Mouse (Mus musculus): ENCODE measurements around the gene Otub1.

The Otub1 gene

DNA sequence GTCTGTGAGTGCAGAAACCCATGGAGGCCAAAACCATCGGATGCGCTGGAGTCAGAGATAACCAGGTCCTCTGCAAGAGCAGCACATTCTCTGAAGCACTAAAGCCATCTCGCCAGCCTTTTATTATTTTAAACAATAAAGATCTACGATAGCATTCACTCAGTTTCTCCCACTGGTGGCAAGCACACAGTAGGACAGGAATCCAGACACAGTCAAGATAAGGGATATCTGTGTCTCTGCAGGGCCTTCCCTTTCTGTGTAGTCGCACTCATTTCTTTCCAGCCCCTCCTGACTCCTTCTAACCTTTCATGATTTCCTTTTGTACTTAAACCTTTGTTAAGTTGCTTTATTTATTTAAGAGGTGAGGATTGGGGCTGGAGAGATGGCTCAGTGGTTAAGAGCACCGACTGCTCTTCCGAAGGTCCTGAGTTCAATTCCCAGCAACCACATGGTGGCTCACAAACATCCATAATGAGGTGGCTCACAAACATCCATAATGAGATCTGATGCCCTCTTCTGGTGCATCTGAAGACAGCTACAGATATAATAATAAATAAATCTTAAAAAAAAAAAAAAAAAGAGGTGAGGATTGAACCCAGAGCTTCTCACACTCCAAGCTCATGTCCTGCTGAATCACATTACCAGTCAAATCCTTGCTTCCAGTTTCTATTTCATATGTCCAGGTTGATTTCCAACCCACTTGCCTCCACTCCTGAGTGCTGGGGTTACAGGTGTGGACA is 4.0 kb upstream of the Otub1 start:
- DNase-seq (ENCODE audit: low spot score) = no peak

DNA sequence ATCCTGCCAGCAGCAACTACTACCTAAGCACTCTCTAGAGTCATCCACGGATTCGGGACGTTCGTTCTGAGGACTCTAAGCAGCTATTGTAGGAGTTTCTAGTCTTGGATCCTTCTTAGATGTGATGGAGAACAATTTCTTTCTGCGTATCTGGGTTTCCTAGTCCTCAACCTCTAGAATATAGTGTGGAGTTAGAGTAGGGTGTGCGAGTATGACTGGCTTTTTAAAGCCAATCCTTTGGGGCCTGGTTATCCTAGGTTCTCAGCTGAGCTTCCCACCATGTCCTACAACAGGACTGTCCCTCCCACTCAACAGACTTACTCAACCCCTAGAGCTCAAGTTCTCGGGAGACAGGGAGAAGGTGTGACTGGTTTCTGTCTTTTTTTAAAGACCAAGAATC is 790 bp downstream of the Otub1 start:
- DNase-seq (ENCODE audit: low spot score) = no peak

DNA sequence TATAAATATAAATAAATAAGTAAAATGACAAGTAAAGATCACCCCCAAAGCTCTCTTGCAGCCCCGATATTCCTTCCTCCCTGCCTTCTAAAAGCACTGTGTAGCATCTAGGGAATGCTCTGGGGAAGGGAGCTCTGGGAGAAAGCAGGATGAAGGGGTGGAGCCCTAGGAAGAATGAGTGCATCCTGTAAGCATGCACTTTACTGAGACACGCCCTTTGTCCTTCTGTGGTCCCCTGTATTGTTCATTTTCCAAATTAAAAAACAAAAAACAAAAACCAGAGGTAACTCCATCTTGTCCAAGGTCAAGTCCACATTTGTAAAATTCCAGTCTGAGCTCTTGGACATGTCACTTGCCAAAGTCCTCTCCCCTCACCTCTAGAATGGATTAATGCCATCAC is 1.2 kb downstream of the Otub1 start:
- no peak for DNase-seq (ENCODE audit: low spot score)

DNA sequence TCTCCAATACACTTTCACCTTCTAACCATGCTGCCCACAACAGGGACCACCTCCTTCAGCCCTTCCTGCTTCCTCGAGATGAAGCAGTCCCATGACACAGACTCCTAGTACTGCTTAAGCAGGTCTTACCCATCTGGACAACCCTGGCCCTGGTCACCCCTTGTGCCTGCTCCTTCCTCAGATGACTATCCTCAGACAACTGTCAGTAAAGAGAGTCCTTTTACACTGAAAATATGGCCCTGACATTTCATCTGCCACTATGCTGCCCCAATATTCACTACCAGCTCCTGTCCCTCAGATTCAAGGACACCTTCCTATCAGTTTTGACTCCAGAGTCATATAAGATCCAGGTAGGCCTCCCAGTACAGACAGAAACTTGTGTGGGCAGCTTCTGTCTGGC is 5.7 kb downstream of the Otub1 start:
- no peak for DNase-seq (ENCODE audit: low spot score)

DNA sequence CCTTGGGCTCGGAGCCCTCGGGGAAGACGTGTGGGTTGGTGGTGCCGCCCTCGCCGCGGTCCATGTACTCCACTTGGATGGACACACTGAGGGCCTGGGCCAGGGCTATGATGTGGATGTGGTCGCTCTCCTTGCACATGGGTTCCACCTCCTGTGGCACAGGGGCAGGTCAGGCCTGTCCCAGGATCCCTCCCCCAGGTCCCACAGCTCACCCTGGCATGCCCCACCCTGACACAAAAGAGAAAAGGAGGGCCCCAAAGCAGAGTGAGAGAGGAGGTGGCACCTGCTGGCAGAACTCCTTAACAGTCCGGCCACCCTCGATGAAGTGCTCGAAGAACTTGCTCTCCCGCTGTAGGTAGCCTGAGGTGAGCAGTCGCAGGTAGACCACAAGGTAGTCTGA is 7.0 kb downstream of the Otub1 start:
- DNase-seq (ENCODE audit: low spot score) = no peak

DNA sequence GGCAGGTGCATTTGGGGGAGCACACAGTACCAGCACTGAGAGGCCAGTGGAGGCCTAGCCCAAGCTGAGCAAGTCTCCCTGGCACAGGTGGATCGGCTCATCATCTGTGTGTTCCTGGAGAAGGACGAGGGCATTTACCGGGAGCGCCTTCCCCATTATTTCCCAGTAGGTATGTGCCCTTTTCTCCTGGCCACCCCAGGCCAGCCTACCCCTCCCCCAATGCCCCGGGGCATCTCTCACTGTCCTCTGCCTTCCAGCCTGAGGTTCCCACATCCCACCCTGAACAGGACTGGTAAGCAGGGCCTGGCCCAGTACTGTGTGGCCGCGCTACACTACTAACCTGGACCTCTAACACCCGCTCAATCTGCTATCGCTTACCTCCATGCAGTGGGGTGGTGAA is 8.7 kb downstream of the Otub1 start:
- DNase-seq (ENCODE audit: low spot score) = no peak

DNA sequence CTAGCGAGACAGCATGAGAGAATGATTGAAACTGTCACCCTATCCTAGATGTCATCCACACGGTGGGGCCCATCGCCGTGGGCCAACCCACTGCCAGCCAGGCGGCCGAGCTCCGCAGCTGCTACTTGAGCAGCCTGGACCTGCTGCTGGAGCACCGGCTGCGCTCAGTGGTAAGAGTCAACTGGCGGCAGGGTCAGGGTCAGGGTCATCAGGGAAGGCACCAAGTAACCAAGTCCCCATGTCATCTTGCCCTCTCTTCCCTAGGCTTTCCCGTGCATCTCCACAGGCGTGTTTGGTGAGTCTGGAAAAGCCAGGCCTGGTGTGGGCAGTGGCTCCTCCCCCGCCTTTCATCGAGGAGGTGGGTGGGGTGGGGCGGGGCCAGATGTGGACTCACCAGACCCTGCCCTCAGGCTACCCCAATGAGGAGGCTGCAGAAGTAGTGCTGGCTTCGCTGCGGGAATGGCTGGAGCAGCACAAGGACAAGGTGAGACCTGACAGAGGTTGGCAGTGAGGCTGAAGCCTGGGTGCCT is 9.3 kb downstream of the Otub1 start:
- no peak for DNase-seq (ENCODE audit: low spot score)

DNA sequence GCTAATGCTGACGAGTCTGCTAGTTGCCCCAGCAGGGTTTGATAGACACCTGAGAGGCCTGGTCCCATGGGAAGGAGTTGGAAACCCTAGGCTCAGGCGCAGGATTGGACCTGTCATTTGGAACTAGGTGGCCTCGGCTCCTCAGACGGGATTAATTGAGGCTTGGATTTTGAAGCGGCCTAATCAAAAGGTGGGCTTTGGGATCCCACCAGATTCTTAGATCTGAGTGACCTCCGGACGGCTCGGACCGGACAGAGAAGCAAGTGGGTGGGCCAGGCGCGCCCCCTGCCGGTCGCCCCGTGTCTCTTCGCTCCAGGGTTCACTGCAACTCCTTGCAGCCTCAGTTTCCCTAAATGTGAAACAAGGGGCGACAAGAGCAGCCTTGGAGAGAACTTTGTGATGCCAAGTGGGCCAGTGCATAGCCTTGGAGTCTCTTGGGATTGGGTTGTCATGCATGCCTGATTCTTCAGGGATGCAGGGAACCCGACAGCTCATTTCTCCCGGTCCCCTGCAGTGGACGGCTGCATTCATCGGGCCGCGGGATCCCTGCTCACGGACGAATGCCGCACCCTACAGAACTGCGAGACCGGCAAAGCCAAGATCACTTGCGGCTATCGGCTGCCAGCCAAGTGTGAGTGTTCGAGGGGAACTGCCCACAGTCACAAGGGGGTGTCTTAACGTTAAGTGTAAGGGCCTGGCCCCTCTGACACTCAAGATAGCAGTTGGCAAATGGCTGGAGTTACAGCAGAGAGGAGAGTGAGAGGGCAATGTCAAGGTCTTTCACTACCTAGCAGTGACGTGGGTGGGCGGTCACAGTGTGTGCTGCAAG is 10.0 kb downstream of the Otub1 start:
- no peak for DNase-seq (ENCODE audit: low spot score)

DNA sequence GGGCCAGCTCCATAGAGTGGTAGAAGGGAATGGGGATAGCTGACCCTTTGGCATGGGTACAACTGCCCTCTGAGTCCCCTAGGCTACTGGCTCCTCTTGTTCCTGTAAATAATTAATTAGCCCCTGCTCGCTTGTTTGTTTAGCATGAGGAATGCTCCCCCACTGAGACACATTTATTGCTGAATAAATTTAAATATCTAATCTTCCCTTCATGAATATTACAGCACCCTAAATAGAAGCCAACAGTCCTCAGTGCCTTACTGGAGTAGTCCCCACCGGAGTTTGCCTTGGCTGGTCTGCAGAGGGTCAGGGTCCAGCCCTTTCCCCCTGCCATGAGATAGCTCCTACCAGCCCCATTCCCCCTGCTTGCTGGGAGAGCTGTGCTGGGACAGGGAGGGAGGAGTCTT is 13.6 kb downstream of the Otub1 start:
- no peak for DNase-seq (ENCODE audit: low spot score)

DNA sequence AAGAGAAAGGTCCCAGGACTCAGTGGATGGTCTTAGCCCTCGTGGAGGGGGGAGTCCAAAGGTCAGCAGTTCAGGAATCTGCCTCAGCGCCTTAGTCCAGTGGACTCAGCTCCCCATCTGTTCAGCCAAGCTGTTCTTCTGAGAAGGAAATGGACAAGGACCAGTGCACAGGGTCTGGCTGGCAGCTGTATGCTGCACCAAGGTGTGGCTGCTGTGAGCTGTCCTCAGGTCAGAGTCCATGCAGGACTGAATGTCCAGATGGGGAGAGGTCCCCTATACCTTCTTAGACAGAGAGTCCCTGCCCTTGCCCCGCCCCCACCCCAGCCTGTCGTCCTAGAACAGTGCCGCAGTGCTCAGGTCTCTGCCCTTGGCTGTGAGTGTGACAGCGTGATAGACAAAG is 14.5 kb downstream of the Otub1 start:
- no peak for DNase-seq (ENCODE audit: low spot score)

DNA sequence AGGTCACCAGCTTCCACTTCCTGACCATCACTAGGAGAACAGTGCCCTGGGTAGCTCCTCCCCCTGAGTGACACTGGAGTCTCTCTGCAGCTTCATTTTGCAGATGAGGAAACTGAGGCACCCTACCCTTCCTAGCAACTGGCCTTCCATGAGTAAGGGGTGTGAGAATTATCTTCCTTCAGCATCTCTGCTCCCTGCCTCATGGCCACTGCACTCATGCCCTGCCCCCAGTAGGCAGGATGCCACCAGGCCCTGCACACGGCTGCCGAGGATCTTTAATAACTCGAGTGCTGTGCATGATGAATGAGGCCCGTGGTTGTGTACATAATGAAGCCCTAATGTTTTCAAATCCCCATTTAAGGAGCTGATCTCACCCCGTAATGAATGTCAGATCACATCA is 15.1 kb downstream of the Otub1 start:
- DNase-seq (ENCODE audit: low spot score) = no peak

DNA sequence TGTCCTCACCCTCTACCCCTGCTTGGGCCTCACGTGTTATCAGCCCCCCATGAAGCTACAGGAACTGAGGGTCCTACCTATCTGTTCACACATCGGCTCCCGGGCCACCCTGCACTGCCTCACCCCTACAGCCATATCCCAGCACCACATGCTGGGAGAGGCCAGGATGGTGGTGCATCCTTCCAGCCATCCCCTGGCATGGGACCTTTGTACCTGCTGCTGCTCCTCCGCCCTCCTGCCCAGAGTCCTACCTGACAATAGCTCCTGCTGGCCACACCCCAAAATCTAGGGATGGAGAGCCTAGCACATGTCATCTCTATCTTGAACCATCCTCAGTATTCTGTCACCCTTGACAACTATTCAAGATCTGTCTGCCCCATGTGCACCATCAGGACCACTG is 17.1 kb downstream of the Otub1 start:
- DNase-seq (ENCODE audit: low spot score) = no peak

DNA sequence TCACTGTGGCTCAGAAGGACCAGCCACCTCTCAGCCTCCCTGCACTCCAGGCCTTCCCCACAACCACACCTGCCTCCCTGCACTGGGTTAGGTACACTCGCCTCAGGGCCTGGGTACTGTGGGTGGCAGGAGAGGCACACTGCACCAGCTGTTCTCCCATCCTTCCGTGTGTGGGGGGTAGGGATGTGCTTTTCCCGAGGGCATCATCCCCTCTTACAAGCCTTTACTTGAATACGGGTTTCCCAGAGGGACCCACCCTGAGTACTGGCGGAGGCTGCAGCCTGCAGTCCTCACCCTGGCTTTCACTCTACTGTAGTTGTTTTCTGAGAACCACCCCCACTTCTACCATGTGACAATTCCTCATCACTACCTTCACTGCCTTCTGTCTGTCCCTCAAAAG is 19.0 kb downstream of the Otub1 start:
- DNase-seq (ENCODE audit: low spot score) = no peak

DNA sequence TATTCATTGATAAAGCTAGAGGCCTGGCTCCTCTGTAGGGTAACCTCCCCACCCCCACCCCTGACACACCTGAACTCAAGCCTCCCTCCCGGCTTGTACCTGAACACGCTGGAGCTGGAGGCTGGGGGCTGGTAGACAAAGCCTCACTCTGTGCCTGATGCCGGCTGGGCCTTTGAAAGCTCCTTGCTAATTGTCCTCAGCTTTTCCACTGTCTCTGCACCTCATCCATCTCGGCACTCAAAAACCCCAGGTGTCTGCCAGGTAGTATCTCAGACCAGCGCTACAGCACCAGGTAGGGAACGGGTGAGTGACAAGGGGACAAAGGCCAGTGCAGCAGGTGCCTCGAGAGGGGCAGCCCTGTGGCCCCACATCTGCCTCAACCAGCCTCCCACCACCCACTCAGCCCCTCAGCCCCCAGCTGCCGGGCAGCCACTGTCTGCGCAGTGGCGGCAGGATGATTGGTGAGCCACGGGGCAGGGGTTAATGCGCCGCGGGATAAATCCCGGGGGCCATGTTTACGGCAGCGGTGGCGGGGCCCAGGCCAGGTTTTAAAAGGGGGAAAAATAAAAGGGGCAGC is 20.3 kb downstream of the Otub1 start:
- no peak for DNase-seq (ENCODE audit: low spot score)

DNA sequence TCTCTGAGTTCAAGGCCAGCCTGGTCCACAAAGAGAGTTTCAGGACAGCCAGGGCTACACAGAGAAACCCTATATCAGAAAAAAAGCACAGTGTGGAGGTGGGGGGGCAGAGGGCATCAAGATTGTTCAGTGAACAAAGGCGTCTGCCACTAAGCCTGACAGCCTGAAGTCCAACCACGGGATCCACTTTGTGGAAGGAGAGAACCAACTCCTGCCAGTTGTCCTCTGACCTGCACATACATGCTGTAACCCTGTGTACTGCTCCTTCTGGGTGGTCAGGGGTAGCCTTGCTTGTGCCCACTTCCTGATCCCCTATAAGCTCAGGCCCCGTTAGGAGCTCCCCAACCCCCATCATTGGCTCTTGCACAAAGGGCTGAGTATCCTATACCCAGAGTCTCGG is 21.1 kb downstream of the Otub1 start:
- no peak for DNase-seq (ENCODE audit: low spot score)

DNA sequence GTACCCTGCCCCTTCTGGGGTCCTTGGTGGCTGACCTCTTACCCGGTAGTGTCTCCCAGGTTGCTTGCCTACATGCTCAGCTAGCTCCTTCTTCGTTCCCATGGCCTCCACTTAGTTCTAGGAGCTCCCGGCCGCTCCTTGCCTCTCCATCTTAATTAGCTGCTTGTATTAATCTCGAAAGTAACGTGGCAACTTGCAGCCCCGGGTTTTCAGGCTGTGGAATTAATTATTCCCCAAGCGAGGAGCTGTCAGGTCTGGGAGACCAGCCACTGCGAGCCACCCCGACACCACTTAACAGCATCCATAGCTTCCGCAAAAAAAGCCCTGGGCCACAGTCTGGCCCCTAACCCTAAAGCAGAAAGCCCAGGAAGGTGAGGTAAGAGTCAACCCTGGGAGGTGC is 22.7 kb downstream of the Otub1 start:
- DNase-seq (ENCODE audit: low spot score) = no peak

DNA sequence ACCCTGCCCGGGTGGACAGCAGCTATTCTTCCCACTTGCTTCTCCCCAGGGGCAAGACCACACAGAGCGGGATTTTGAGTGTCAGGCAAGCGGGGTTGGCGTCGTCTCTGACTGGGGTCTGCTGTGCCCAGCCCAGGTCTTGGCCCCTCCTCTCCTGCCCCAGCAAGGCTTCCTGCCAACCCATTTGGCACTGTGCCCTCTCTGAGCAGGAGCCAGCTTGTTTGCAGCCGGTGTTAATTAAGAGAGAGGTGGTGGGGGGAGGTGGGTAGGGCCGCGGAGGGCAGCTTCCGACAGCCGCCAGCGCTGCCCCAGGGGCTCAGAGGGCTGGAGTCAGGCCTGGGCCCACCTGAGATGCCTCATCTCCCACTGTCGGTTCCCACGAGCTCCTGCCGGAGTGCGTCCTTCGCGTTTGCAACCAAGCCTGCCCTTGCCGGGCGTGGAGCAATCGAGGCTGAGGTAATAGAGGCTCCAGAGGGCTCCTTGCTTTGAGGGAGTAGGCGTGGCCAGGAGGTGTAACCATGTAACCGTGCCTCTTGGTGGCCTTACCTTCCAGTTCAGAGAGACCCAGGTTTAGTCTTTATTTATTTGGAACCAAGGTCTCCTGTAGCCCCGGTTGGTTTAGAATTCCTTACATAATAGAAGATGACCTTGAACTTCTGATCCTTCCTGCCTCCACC is 23.7 kb downstream of the Otub1 start:
- DNase-seq (ENCODE audit: low spot score) = peak; percentile 22

DNA sequence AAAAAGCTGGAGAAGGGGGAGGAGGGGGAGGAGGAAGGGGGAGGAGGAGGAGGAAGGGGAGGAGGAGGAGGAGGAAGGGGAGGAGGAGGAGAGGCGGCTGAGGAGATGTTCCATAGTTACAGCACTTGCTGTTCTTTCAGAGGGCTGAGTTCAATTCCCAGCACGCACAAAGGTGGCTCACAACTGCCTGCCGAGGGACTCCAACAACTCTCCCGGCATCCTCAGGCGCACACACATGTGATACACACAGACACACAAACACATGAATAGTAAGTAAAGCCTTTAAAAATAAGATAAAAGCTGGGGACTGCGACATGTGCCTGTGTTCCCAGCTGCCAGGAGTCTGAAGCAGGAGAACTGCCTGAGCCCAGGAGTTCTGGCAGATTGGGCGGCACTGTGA is 24.6 kb downstream of the Otub1 start:
- DNase-seq (ENCODE audit: low spot score) = no peak

DNA sequence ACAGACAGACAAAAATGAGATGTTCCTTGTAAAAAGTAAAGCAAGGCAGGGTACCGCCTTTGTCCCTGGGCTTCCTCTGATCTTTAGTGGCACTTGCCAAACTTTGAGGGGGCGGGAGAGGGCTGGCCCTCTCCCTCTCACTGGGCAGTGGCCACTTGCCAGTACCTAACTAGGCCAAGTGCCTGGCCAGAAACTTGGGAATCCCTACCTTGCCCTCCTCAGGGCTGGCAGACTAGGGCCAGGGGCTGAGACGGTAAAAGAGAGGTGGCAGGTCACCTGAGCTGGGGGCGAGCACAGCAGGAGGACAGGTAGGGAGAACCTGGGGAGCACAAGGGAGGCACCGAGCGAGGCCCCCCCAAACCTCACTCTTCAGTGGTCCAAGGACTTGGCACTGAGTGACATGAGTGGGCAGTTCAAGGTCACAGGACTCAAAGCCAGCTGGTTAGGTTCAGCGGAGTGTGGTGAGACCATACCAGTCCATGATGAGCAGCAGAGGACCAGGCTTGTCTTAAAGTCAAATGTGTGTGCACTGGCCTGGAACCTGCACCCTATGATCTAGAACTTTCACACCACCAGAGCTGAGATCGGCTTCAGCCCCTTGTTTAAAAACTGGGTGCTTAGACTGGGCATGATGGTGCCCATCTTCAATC is 25.2 kb downstream of the Otub1 start:
- no peak for DNase-seq (ENCODE audit: low spot score)

DNA sequence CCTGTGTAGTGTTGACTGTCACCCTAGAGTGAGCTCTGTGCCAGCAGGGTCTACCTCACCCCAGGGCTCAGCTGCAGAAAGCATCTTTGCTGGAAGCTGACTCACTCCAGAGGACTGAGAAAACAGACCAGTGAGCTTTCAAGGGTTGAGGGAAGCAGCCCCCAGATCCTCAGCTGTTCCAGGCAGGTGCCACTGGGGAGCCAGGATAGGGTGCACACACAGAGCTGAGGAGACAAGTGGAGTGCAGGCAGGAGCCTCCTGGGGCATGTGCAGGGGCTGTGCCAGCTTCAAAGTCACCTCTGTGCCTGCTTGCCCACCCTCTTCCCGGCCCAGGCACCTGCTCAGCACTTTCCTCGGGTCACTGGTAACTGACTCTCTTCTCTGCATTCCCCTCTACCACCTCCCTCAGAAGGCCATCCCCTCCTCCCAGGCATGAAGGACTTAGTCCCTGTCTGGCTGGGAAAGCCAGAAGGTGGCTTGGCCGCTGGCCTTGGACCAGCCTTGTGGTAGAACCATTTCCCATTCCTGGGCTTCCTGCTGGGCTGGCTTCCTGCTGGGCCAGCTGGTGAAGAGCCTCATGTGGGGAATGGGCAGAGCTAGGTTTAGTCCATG is 27.2 kb downstream of the Otub1 start:
- no peak for DNase-seq (ENCODE audit: low spot score)

DNA sequence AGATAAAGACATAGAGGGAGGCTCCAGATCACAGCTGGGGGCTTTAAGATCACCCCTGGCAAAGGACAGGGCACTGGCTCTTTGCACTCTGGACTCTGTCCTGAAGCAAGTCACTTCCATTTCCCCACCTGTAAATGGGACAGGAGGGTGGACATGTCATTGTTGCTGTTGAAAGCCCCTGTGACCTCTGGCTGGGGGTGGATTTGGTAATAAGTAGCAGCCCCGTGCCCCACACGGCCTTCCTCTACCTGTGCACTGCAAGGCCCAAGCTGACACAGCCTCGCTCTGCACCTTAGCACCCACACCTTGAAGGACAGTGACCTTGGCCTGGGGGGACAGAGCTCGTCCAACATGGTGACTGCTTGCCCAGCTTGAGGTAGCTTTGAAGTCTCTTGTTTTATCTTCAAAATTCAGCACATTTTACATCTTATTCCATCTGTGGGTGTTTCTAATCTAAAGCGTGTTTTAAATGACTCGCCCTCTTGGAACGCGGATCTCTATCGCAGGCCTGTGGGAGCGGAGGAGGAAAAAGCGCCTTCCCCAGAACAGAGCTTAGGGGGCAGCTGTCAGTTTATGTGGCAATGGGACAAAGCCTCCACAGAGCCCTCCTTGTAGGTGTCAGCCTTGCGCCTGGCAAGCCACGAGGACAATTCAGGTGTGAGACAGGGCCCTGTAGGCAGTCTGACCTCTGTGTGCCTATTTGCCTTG is 28.2 kb downstream of the Otub1 start:
- no peak for DNase-seq (ENCODE audit: low spot score)

Data from T-cell, adult 2 months (primary cell).